Mouse (Mus musculus) lung, adult 2 months (tissue): Measurements from ENCODE around the gene Cyp27a1.

Source experiments
- CTCF ChIP-seq: fragments of 200-500 bp; IDR thresholded peaks from 2 replicates; pipeline ENCODE4 v1.5.1; 2011; ENCODE audit warnings: mild to moderate bottlenecking, low read length, control low read depth; ENCODE audit not compliant: insufficient read depth
- POLR2A ChIP-seq: fragments of 200-500 bp; IDR thresholded peaks from 2 replicates; pipeline ENCODE4 v1.6.1; 2011; ENCODE audit warnings: low read depth, mild to moderate bottlenecking, control low read depth, low read length, borderline replicate concordance; ENCODE audit errors: extremely low read depth

DNA sequence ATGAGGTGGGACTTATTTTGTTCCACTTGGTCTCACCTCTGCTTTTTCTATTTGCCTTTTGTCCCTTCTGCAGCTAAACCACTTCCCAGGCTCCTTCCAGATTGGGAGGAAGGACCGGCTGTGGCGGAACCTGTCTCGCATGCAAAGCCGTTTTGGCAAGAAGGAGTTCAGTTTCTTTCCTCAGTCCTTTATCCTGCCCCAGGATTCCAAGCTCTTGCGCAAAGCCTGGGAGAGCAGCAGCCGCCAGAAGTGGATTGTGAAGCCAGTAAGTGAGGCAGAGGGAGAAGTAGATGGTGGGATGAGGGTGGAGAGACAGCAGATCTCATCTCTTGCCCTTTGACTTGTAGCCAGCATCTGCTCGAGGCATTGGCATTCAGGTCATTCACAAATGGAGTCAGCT lies 26.2 kb upstream of the Cyp27a1 start:
- TF ChIP-seq CTCF (no peak), POLR2A (no peak)
